ENCODE assay signal across 10 mouse cellular contexts in the genomic region with DNA sequence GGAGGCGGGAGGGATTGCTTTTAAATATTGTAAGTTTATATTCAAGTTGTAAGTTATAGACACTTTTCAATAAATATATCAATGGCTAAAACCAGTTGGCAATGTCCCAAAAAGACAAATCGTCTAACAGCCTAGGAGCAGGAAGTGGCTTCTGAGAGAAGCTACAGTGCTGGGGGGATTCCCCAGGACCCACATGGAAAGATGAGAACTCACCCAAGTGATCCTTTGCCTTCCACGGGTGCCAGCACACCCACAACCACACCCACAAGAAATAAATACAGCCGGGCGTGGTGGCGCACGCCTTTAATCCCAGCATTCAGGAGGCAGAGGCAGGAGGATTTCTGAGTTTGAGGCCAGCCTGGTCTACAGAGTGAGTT. TPM values are rescaled to one million over a fixed set of nuclear protein-coding genes. Genes with fewer than 3 reads are reported as not detected.
DNase-seq lines count a peak whose midpoint lies in the region; ATAC-seq and TF ChIP-seq lines count a peak whose summit lies in the region.
"Had no signal": no experiment of that assay in that cellular context is flagged by ENCODE, and none has a peak within 500 bp of the region (broad histone marks: within the 10 kb centered on the region; RNA-seq: fewer than 3 reads in every experiment).

No protein-coding gene starts in this region.

- H3K36me3 ChIP-seq in hindbrain, embryonic 12.5 days, result peaks cover 25% of the 10 kb centered on the region
- H3K36me3 ChIP-seq in hindbrain, postnatal 0 days (ENCODE audit: insufficient read depth, low read length), result no peaks in the 10 kb centered on the region; the same call in 1 of the 2 replicates
- no peaks in the 10 kb centered on the region for H3K36me3 ChIP-seq in neural tube, embryonic 11.5 days (ENCODE audit: control insufficient read depth, insufficient read depth, low read length)
- H3K36me3 ChIP-seq in liver, postnatal 0 days (replicated peaks; ENCODE audit: insufficient read depth, low read length), result no peaks in the 10 kb centered on the region
- H3K36me3 ChIP-seq: G1E had no signal

- no peak for TF ChIP-seq EP300 in liver, postnatal 0 days (IDR thresholded peaks at IDR 0.05; ENCODE audit: low read depth)

- no peak overlapping the region for H3K4me3 ChIP-seq in hindbrain, embryonic 12.5 days
- no peak overlapping the region for H3K4me3 ChIP-seq in hindbrain, postnatal 0 days (ENCODE audit: low read length)
- no peak overlapping the region for H3K4me3 ChIP-seq in neural tube, embryonic 11.5 days (ENCODE audit: low read depth, low read length)
- H3K4me3 ChIP-seq in liver, postnatal 0 days (ENCODE audit: low read depth, low read length), result no peak overlapping the region

- H3K4me2 ChIP-seq in hindbrain, embryonic 12.5 days (replicated peaks), result no peak overlapping the region
- no peak overlapping the region for H3K4me2 ChIP-seq in hindbrain, postnatal 0 days (ENCODE audit: low read depth, low read length)
- peak overlapping the region; percentile 1; the same call in 1 of the 2 replicates for H3K4me2 ChIP-seq in neural tube, embryonic 11.5 days (ENCODE audit: low read depth)
- H3K4me2 ChIP-seq in liver, postnatal 0 days (ENCODE audit: low read depth, low read length), result no peak overlapping the region

- no peak overlapping the region for H3K9ac ChIP-seq in hindbrain, embryonic 12.5 days
- no peak overlapping the region for H3K9ac ChIP-seq in hindbrain, postnatal 0 days (replicated peaks; ENCODE audit: low read length)
- no peak overlapping the region for H3K9ac ChIP-seq in neural tube, embryonic 11.5 days (ENCODE audit: low read length)
- H3K9ac ChIP-seq in liver, postnatal 0 days (replicated peaks), result no peak overlapping the region

- peaks cover 15% of the 10 kb centered on the region for H3K4me1 ChIP-seq in hindbrain, embryonic 12.5 days
- no peaks in the 10 kb centered on the region for H3K4me1 ChIP-seq in hindbrain, postnatal 0 days (ENCODE audit: insufficient read depth, low read length)
- H3K4me1 ChIP-seq in neural tube, embryonic 11.5 days (ENCODE audit: control insufficient read depth, insufficient read depth, low read length), result peaks cover 8% of the 10 kb centered on the region
- H3K4me1 ChIP-seq in liver, postnatal 0 days (ENCODE audit: insufficient read depth), result no peaks in the 10 kb centered on the region

- 85% methylated on average over 7 of the region's 7 CpGs for WGBS in hindbrain, embryonic 12.5 days
- WGBS in hindbrain, postnatal 0 days, result 79% methylated on average over 7 of the region's 7 CpGs
- 83% methylated on average over 7 of the region's 7 CpGs for WGBS in neural tube, embryonic 11.5 days
- 82% methylated on average over 7 of the region's 7 CpGs for WGBS in liver, postnatal 0 days (ENCODE audit: insufficient replicate concordance)

- TF ChIP-seq CTCF in hindbrain, postnatal 0 days (IDR thresholded peaks at IDR 0.05; ENCODE audit: low read depth), result no peak
- no peak for TF ChIP-seq CTCF in liver, postnatal 0 days (IDR thresholded peaks at IDR 0.05; ENCODE audit: low read depth)

- H3K27me3 ChIP-seq in hindbrain, embryonic 12.5 days, result no peaks in the 10 kb centered on the region
- no peaks in the 10 kb centered on the region for H3K27me3 ChIP-seq in hindbrain, postnatal 0 days (ENCODE audit: insufficient read depth, low read length)
- H3K27me3 ChIP-seq in neural tube, embryonic 11.5 days (ENCODE audit: control insufficient read depth, insufficient read depth, low read length), result no peaks in the 10 kb centered on the region
- H3K27me3 ChIP-seq in liver, postnatal 0 days (ENCODE audit: insufficient read depth, low read length), result no peaks in the 10 kb centered on the region

- ATAC-seq in hindbrain, embryonic 12.5 days (ENCODE audit: low FRiP score), result no peak
- ATAC-seq in hindbrain, postnatal 0 days, result no peak
- ATAC-seq in neural tube, embryonic 11.5 days (ENCODE audit: insufficient read depth, low FRiP score, low TSS enrichment), result no peak
- no peak for ATAC-seq in liver, postnatal 0 days

- DNase-seq in hindbrain, postnatal 0 days (ENCODE audit: low spot score), result no peak
- no peak for DNase-seq in neural tube, embryonic 11.5 days (ENCODE audit: low spot score)
- DNase-seq in neural tube, embryonic 10.5 days (ENCODE audit: extremely low spot score, low spot score), result no peak
- DNase-seq in induced T-regulatory cell, adult 2 months (ENCODE audit: low read depth), result peak; percentile 27
- DNase-seq in thymus, adult 18-20 months, result no peak
- DNase-seq in liver, postnatal 0 days, result no peak
- DNase-seq: cerebellum, adult 9-10 months; lung, postnatal 10 days had no signal

- peak overlapping the region; percentile 64 for H3K27ac ChIP-seq in hindbrain, embryonic 12.5 days
- H3K27ac ChIP-seq in hindbrain, postnatal 0 days, result no peak overlapping the region
- peak overlapping the region; percentile 60 for H3K27ac ChIP-seq in neural tube, embryonic 11.5 days (ENCODE audit: low read depth, low read length)
- H3K27ac ChIP-seq in liver, postnatal 0 days (ENCODE audit: low read depth), result no peak overlapping the region

- no peaks in the 10 kb centered on the region for H3K9me3 ChIP-seq in hindbrain, embryonic 12.5 days (replicated peaks)
- no peaks in the 10 kb centered on the region for H3K9me3 ChIP-seq in hindbrain, postnatal 0 days (ENCODE audit: low read length)
- no peaks in the 10 kb centered on the region for H3K9me3 ChIP-seq in neural tube, embryonic 11.5 days (ENCODE audit: control insufficient read depth, low read length)
- H3K9me3 ChIP-seq in liver, postnatal 0 days (ENCODE audit: low read length), result 0 out of 2 replicates have a peak, but pooled peaks cover 3% of the 10 kb centered on the region

RNA-seq across cellular contexts. Expression of a gene that starts 47.2 kb away (rescaled TPM):
- polyA plus RNA-seq in hindbrain, embryonic 12.5 days (2016; fragmentation: Nextera tagmentation; extraction: Ambion mirVana), result 50.8 and 54.2 TPM in 2 replicates
- total RNA-seq in hindbrain, postnatal 0 days (2014; rRNA removed), result 577 and 607 TPM in 2 replicates
- polyA plus RNA-seq in hindbrain, postnatal 0 days (2015; fragmentation: Nextera tagmentation; extraction: Ambion mirVana), result 127 and 130 TPM in 2 replicates
- polyA plus RNA-seq in neural tube, embryonic 11.5 days (2014; fragmentation: Nextera tagmentation; extraction: Ambion mirVana), result 24.7 and 30.4 TPM in 2 replicates
- 7.3 and 7.8 TPM in 2 replicates for polyA plus RNA-seq in liver, postnatal 0 days (2015; fragmentation: Nextera tagmentation; extraction: Ambion mirVana)
- total RNA-seq: G1E had no signal
- polyA plus RNA-seq: G1E had no signal

Comparison
In these comparisons a context has a peak if more than half of its experiments do, and no peak if none do; other contexts are left out.
1. H3K27ac ChIP-seq: peak in hindbrain, embryonic 12.5 days (single experiment) and neural tube, embryonic 11.5 days (single experiment); none in hindbrain, postnatal 0 days (single experiment) and liver, postnatal 0 days (single experiment).